Mouse (Mus musculus) MEL (cell line): ENCODE results near the gene 5730409E04Rik. TPM values are rescaled to one million over a fixed set of nuclear protein-coding genes. Genes with fewer than 3 reads are reported as not detected.

Experiments
- DNase-seq: peaks from one replicate; pipeline ENCODE4 v3.0.0; 2011; ENCODE audit warnings: low read depth, low spot score
- H3K27ac ChIP-seq: 2 replicates; pipeline ENCODE4 v1.5.1; 2012; ENCODE audit warnings: low read depth, mild to moderate bottlenecking, control low read depth, low read length, moderate library complexity; ENCODE audit not compliant: control insufficient read depth
- H3K27me3 ChIP-seq, 2 experiments: fragments of 150-350 bp in 1 of 2; sonication (generic) in 1 of 2; 2 replicates each; pipeline ENCODE4 v1.6.1; 2012; ENCODE audit warnings: low read length in 2 of 2, mild to moderate bottlenecking in 2 of 2, improper control_type of control experiment in 1 of 2, moderate library complexity in 1 of 2; ENCODE audit not compliant: insufficient read depth in 2 of 2, control insufficient read depth in 1 of 2
- H3K36me3 ChIP-seq, 2 experiments: 2 replicates each; pipeline ENCODE4 v1.6.1; 2012 to 2014; ENCODE audit warnings: low read length in 2 of 2, improper control_type of control experiment in 1 of 2, inconsistent platforms in 1 of 2, mild to moderate bottlenecking in 1 of 2; ENCODE audit not compliant: insufficient read depth in 2 of 2, control insufficient read depth in 1 of 2
- H3K4me1 ChIP-seq, 2 experiments: fragments of 150-350 bp in 1 of 2; sonication (generic) in 1 of 2; 2 replicates each; pipeline ENCODE4 v1.6.1; 2012; ENCODE audit warnings: low read length in 2 of 2, improper control_type of control experiment in 1 of 2, mild to moderate bottlenecking in 1 of 2; ENCODE audit not compliant: insufficient read depth in 2 of 2, control insufficient read depth in 1 of 2
- H3K4me3 ChIP-seq, 2 experiments: fragments of 150-350 bp in 1 of 2; sonication (generic) in 1 of 2; 2 replicates each; pipeline ENCODE4 v1.5.1; 2012; ENCODE audit warnings: low read depth in 2 of 2, low read length in 2 of 2, mild to moderate bottlenecking in 2 of 2, moderate library complexity in 2 of 2, control low read depth in 1 of 2, improper control_type of control experiment in 1 of 2; ENCODE audit not compliant: control insufficient read depth in 1 of 2, insufficient read depth in 1 of 2
- H3K79me2 ChIP-seq: 2 replicates; pipeline ENCODE4 v1.6.1; 2012; ENCODE audit warnings: mild to moderate bottlenecking, low read length, moderate library complexity; ENCODE audit not compliant: control insufficient read depth, poor library complexity, insufficient read depth
- H3K9ac ChIP-seq: 2 replicates; pipeline ENCODE4 v1.6.1; 2012; ENCODE audit warnings: low read depth, mild to moderate bottlenecking, control low read depth, low read length, moderate library complexity; ENCODE audit not compliant: control insufficient read depth, poor library complexity, severe bottlenecking
- H3K9me3 ChIP-seq: fragments of 150-350 bp; sonication (generic); replicated peaks from 2 replicates; pipeline ENCODE4 v1.6.1; 2012; ENCODE audit warnings: mild to moderate bottlenecking, low read length, improper control_type of control experiment, moderate library complexity; ENCODE audit not compliant: insufficient read depth
- BHLHE40 ChIP-seq: IDR thresholded peaks from 2 replicates; pipeline ENCODE4 v1.6.1; 2012; ENCODE audit warnings: low read depth, mild to moderate bottlenecking, inconsistent platforms, low read length, improper control_type of control experiment, borderline replicate concordance
- CHD1 ChIP-seq: IDR thresholded peaks from 2 replicates; pipeline ENCODE4 v1.6.1; 2012; ENCODE audit warnings: low read depth, mild to moderate bottlenecking, inconsistent platforms, low read length, improper control_type of control experiment
- CHD2 ChIP-seq: IDR thresholded peaks from 2 replicates; pipeline ENCODE4 v1.6.1; 2011; ENCODE audit warnings: low read length, improper control_type of control experiment
- CTCF ChIP-seq, 3 experiments: IDR thresholded peaks in 2 of 3; conservative IDR thresholded peaks in 1 of 3; 2 replicates each; pipeline ENCODE4 v1.5.1; 2011 to 2012; ENCODE audit warnings: low read length in 3 of 3, low read depth in 2 of 3, mild to moderate bottlenecking in 2 of 3, improper control_type of control experiment in 1 of 3, inconsistent platforms in 1 of 3, mixed read lengths in 1 of 3, moderate library complexity in 1 of 3; ENCODE audit not compliant: control insufficient read depth in 1 of 3, insufficient read depth in 1 of 3, poor library complexity in 1 of 3, severe bottlenecking in 1 of 3
- E2F4 ChIP-seq: IDR thresholded peaks from 2 replicates; pipeline ENCODE4 v1.6.1; 2011; ENCODE audit warnings: low read depth, low read length, improper control_type of control experiment, borderline replicate concordance
- ETS1 ChIP-seq: IDR thresholded peaks from 2 replicates; pipeline ENCODE4 v1.6.1; 2012; ENCODE audit warnings: low read depth, mild to moderate bottlenecking, inconsistent platforms, low read length, improper control_type of control experiment, moderate library complexity
- GABPA ChIP-seq: IDR thresholded peaks from 2 replicates; pipeline ENCODE4 v1.6.1; 2012; ENCODE audit warnings: low read depth, mild to moderate bottlenecking, inconsistent platforms, low read length, improper control_type of control experiment, moderate library complexity
- GATA1 ChIP-seq: IDR thresholded peaks from 2 replicates; pipeline ENCODE4 v1.6.1; 2011; ENCODE audit warnings: low read depth, low read length, improper control_type of control experiment
- JUND ChIP-seq: IDR thresholded peaks from 2 replicates; pipeline ENCODE4 v1.6.1; 2011; ENCODE audit warnings: low read depth, mild to moderate bottlenecking, improper control_type of control experiment, low read length
- MAFK ChIP-seq: IDR thresholded peaks from 2 replicates; pipeline ENCODE4 v1.6.1; 2011; ENCODE audit warnings: low read depth, mild to moderate bottlenecking, low read length, improper control_type of control experiment, borderline replicate concordance
- MAZ ChIP-seq: IDR thresholded peaks from 2 replicates; pipeline ENCODE4 v1.6.1; 2012; ENCODE audit warnings: low read depth, mild to moderate bottlenecking, inconsistent platforms, low read length, improper control_type of control experiment
- MEF2A ChIP-seq: IDR thresholded peaks from 2 replicates; pipeline ENCODE4 v1.6.1; 2014; ENCODE audit warnings: low read depth, mild to moderate bottlenecking, inconsistent platforms, low read length, improper control_type of control experiment; ENCODE audit not compliant: poor library complexity, insufficient replicate concordance, severe bottlenecking; ENCODE audit errors: extremely low read depth
- MYB ChIP-seq: IDR thresholded peaks from 2 replicates; pipeline ENCODE4 v1.6.1; 2011; ENCODE audit warnings: mild to moderate bottlenecking, low read depth, low read length, improper control_type of control experiment
- MYC ChIP-seq: IDR thresholded peaks from 2 replicates; pipeline ENCODE4 v1.6.1; 2011; ENCODE audit warnings: low read depth, mild to moderate bottlenecking, low read length, improper control_type of control experiment, moderate library complexity
- NRF1 ChIP-seq: IDR thresholded peaks from 2 replicates; pipeline ENCODE4 v1.6.1; 2014; ENCODE audit warnings: low read depth, mild to moderate bottlenecking, inconsistent platforms, low read length, improper control_type of control experiment, moderate library complexity; ENCODE audit not compliant: poor library complexity, insufficient read depth, severe bottlenecking
- POLR2A ChIP-seq, 2 experiments: IDR thresholded peaks; 2 replicates each; pipeline ENCODE4 v1.6.1; 2011 to 2012; ENCODE audit warnings: low read length in 2 of 2, mild to moderate bottlenecking in 2 of 2, control low read depth in 1 of 2, improper control_type of control experiment in 1 of 2, low read depth in 1 of 2, moderate library complexity in 1 of 2; ENCODE audit not compliant: control insufficient read depth in 1 of 2, insufficient read depth in 1 of 2, poor library complexity in 1 of 2
- POLR2AphosphoS2 ChIP-seq: IDR thresholded peaks from 2 replicates; pipeline ENCODE4 v1.6.1; 2011; ENCODE audit warnings: low read length, improper control_type of control experiment
- POLR2AphosphoS5 ChIP-seq: IDR thresholded peaks from 2 replicates; pipeline ENCODE4 v1.6.1; 2012; ENCODE audit warnings: low read depth, borderline replicate concordance, mild to moderate bottlenecking, inconsistent platforms, low read length, moderate library complexity, mixed read lengths
- RAD21 ChIP-seq: IDR thresholded peaks from 2 replicates; pipeline ENCODE4 v1.6.1; 2011; ENCODE audit warnings: mild to moderate bottlenecking, low read depth, low read length, improper control_type of control experiment
- SMC3 ChIP-seq: IDR thresholded peaks from 2 replicates; pipeline ENCODE4 v1.6.1; 2011; ENCODE audit warnings: low read depth, low read length, improper control_type of control experiment
- TBP ChIP-seq: IDR thresholded peaks from 2 replicates; pipeline ENCODE4 v1.8.0; 2011; ENCODE audit warnings: low read depth, low read length, improper control_type of control experiment
- USF2 ChIP-seq, 2 experiments: IDR thresholded peaks; 2 replicates each; pipeline ENCODE4 v1.6.1; 2011 to 2012; ENCODE audit warnings: improper control_type of control experiment in 2 of 2, low read length in 2 of 2, borderline replicate concordance in 1 of 2, inconsistent platforms in 1 of 2, low read depth in 1 of 2, mild to moderate bottlenecking in 1 of 2; ENCODE audit not compliant: insufficient read depth in 1 of 2
- ZC3H11A ChIP-seq: IDR thresholded peaks from 2 replicates; pipeline ENCODE4 v1.6.1; 2012; ENCODE audit warnings: low read depth, mild to moderate bottlenecking, inconsistent platforms, low read length, improper control_type of control experiment
- ZMIZ1 ChIP-seq: IDR thresholded peaks from 2 replicates; pipeline ENCODE4 v1.6.1; 2012; ENCODE audit warnings: low read depth, mild to moderate bottlenecking, inconsistent platforms, low read length, improper control_type of control experiment, moderate library complexity
- polyA plus RNA-seq, 2 experiments: library from polyadenylated mRNA; stranded (reverse) in 1 of 2; unstranded in 1 of 2; fragments of >175 nt in 1 of 2; fragments of >200 nt in 1 of 2; gene quantifications; 2 replicates each; pipeline versions ENCODE4 v1.2.1 to v1.2.4; 2012; ENCODE audit warnings: low replicate concordance in 2 of 2, low read depth in 1 of 2; ENCODE audit not compliant: insufficient read length in 2 of 2, insufficient read depth in 1 of 2, missing spikeins in 1 of 2
- total RNA-seq: library from RNA; depleted of rRNA; stranded (reverse); fragments of 300-350 nt; gene quantifications from 2 replicates; pipeline ENCODE4 v1.2.3, GENCODE M21; 2012

Gene 5730409E04Rik
- total and polyA plus RNA-seq, 3 experiments = not detected

DNA sequence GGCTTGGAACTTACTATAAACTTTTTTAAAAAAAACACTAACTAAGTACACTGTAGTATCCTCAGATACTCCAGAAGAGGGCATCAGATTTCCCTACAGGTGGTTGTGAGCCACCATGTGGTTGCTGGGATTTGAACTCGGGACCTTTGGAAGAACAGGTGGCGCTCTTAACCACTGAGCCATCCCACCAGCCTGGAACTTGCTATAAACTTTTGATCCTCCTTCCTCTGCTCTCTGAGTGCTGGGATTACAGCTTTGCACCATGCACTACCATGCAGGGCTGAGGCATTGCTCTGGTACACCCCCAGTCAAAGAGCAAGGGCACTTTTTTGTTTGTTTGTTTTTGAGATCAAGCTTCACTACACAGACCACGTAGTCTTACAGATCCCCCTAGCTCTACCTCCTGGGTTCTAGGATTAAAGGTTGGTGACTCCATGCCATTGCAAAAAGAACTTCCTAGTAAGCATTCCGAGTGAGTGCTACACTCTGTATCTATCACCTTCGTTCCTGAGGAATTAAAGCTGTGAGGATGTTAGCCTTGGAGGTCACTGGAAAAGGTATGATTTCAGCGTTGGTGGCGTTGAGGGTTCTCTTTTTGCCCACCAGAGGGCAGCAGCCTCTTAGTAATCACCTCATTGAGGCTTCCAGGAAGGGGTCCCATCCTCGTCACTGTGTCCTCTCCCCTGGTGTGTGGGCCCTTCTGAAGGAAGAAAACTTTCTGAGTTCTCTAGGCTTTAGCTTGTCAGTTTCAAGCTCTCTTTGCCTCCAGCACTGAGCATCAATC is 9.5 kb upstream of the 5730409E04Rik start:
- H3K36me3 ChIP-seq = no peaks in the 10 kb centered on the region
- no peak for TF ChIP-seq GABPA
- TF ChIP-seq RAD21 = peak; percentile 94
- TF ChIP-seq JUND = no peak
- TF ChIP-seq TBP = peak; percentile 96
- TF ChIP-seq CHD1 = no peak
- TF ChIP-seq POLR2AphosphoS5 = no peak
- no peak for TF ChIP-seq CHD2
- no peak for TF ChIP-seq ZMIZ1
- no peak for TF ChIP-seq POLR2A (IDR thresholded peaks at IDR 0.05; ENCODE audit: control insufficient read depth in 1 of 2, insufficient read depth in 1 of 2, low read depth in 1 of 2, low read length in 2 of 2, poor library complexity in 1 of 2)
- TF ChIP-seq MAZ = no peak
- no peak for TF ChIP-seq ETS1
- no peak for TF ChIP-seq E2F4
- no peak for TF ChIP-seq MYC
- no peak for TF ChIP-seq MAFK
- no peak for TF ChIP-seq MYB
- TF ChIP-seq POLR2AphosphoS2 = no peak
- no peak for TF ChIP-seq GATA1
- TF ChIP-seq NRF1 = no peak
- peak; percentile 81 for TF ChIP-seq ZC3H11A
- no peak for TF ChIP-seq BHLHE40
- TF ChIP-seq USF2 (IDR thresholded peaks at IDR 0.05; ENCODE audit: borderline replicate concordance in 1 of 2, insufficient read depth in 1 of 2, low read depth in 1 of 2, low read length in 2 of 2) = no peak
- no peak for TF ChIP-seq MEF2A
- TF ChIP-seq CTCF (IDR thresholded peaks at IDR 0.05 in 2 of 3, conservative IDR thresholded peaks at IDR 0.05 in 1 of 3; ENCODE audit: control insufficient read depth in 1 of 3, insufficient read depth in 1 of 3, low read depth in 2 of 3, low read length in 3 of 3, poor library complexity in 1 of 3, severe bottlenecking in 1 of 3) = peak; percentile 88 to 93 (median 92)
- peak; percentile 86 for TF ChIP-seq SMC3
- no peak overlapping the region for H3K27ac ChIP-seq
- no peak overlapping the region for H3K9ac ChIP-seq
- no peaks in the 10 kb centered on the region for H3K4me1 ChIP-seq
- H3K79me2 ChIP-seq = no peaks in the 10 kb centered on the region
- H3K27me3 ChIP-seq = no peaks in the 10 kb centered on the region
- peak; percentile 71 for DNase-seq
- no peak overlapping the region for H3K4me3 ChIP-seq
- no peaks in the 10 kb centered on the region for H3K9me3 ChIP-seq
